Mouse (Mus musculus): ENCODE data around the gene Gm3646. TPM values are rescaled to one million over a fixed set of nuclear protein-coding genes. Genes with fewer than 3 reads are reported as not detected.

Gene Gm3646
- polyA plus RNA-seq, 1 experiment from 2014 or later: not detected

GRCm38 (mm10) chr1:39756952-39757351 lies 48.2 kb downstream of the Gm3646 start:
- Histone ChIP-seq H3K4me1 (replicated peaks) (peaks cover 25% of the 10 kb centered on the region), H3K9ac (no peak overlapping the region), H3K9me3 (no peaks in the 10 kb centered on the region), H3K27me3 (no peaks in the 10 kb centered on the region), H3K4me3 (no peak overlapping the region), H3K4me2 (no peak overlapping the region), H3K27ac (replicated peaks) (no peak overlapping the region), H3K36me3 (no peaks in the 10 kb centered on the region)
- 87% methylated on average over 11 of the region's 11 CpGs for WGBS
- no peak for ATAC-seq (ENCODE audit: low read depth)

GRCm38 (mm10) chr1:39754224-39754957 lies 50.7 kb downstream of the Gm3646 start:
- Histone ChIP-seq H3K4me3 (no peak overlapping the region), H3K9me3 (no peaks in the 10 kb centered on the region), H3K4me2 (no peak overlapping the region), H3K4me1 (replicated peaks) (peaks cover 13% of the 10 kb centered on the region), H3K27me3 (no peaks in the 10 kb centered on the region), H3K36me3 (no peaks in the 10 kb centered on the region), H3K9ac (no peak overlapping the region), H3K27ac (replicated peaks) (no peak overlapping the region)
- WGBS: 84% methylated on average over 13 of the region's 13 CpGs
- no peak for ATAC-seq (ENCODE audit: low read depth)

Other genes starting within 250 kb of the Gm3646 start
- 31.1 and 31.4 TPM in 2 replicates for gene Rnf149, start 227.9 kb downstream of the Gm3646 start, polyA plus RNA-seq (2015; fragmentation: Nextera tagmentation; extraction: Ambion mirVana)
- gene Creg2, start 153.9 kb downstream of the Gm3646 start, polyA plus RNA-seq (2015; fragmentation: Nextera tagmentation; extraction: Ambion mirVana): 4.9 and 5.6 TPM in 2 replicates
- gene Rfx8, start 84.3 kb downstream of the Gm3646 start, polyA plus RNA-seq (2015; fragmentation: Nextera tagmentation; extraction: Ambion mirVana): 0.48 and 0.71 TPM in 2 replicates
- 49.0 and 56.3 TPM in 2 replicates for gene Map4k4, start 95.6 kb upstream of the Gm3646 start, polyA plus RNA-seq (2015; fragmentation: Nextera tagmentation; extraction: Ambion mirVana)

Measured in neural tube, embryonic 13.5 days (tissue).